Comparison of ENCODE assay signal across 20 mouse cellular contexts in the genomic region with DNA sequence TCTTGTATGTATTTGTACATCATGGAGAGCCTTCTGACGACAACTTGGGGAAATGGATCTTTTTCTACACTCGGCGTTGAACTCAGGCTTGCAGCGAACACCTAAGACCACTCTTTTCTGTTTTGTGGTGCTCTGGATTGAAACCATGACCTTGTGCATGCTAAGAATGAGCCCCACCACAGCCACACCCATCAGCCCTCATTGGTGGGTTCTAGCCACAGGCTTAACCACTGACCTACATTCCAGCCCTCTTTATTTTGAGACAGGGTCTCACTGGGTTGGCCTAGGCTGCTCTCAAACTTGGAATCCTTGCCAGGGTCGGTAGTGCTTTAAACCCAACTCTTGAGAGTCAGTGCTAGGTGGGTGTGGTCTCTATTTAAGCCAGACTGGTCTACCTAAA. TPM values are rescaled to one million over a fixed set of nuclear protein-coding genes. Genes with fewer than 3 reads are reported as not detected.
DNase-seq lines count a peak whose midpoint lies in the region; TF ChIP-seq lines count a peak whose summit lies in the region.
"Had no signal": no experiment of that assay in that cellular context is flagged by ENCODE, and none has a peak within 500 bp of the region (broad histone marks: within the 10 kb centered on the region; RNA-seq: fewer than 3 reads in every experiment).

No protein-coding gene starts in this region.

- no peaks in the 10 kb centered on the region for H3K79me2 ChIP-seq in heart, adult 2 months (replicated peaks; ENCODE audit: control insufficient read depth, insufficient read depth, low read length)

- H3K27me3 ChIP-seq in heart, adult 2 months (ENCODE audit: control insufficient read depth, insufficient read depth, low read length) = no peaks in the 10 kb centered on the region
- H3K27me3 ChIP-seq: CH12.LX; embryonic facial prominence, embryonic 12.5 days; forebrain, embryonic 13.5 days; forebrain, embryonic 15.5 days; Patski had no signal

- TF ChIP-seq CTCF in heart, adult 2 months (IDR thresholded peaks at IDR 0.05) = no peak

- no peaks in the 10 kb centered on the region for H3K36me3 ChIP-seq in heart, adult 2 months (ENCODE audit: control insufficient read depth, insufficient read depth, low read length)
- H3K36me3 ChIP-seq: forebrain, embryonic 15.5 days had no signal

- DNase-seq in thymus, postnatal 10 days (ENCODE audit: low spot score in 2 of 2) = peak; percentile 37 to 41
- peak; percentile 58 for DNase-seq in thymus, postnatal 14 days
- DNase-seq in thymus, postnatal 36 days = peak; percentile 22 to 49
- DNase-seq in B cell, adult 2 months = no peak
- DNase-seq in heart, adult 2 months = no peak
- DNase-seq in layer of hippocampus, postnatal 10 days (ENCODE audit: low spot score in 2 of 2) = no peak
- DNase-seq: adrenal gland, adult 8-10 months; adrenal gland, postnatal 14 days; adrenal gland, postnatal 36 days; cerebellum, adult 11-12 months; cerebellum, adult 2 months; cerebellum, adult 9-10 months; cerebellum, postnatal 10 days; cerebellum, postnatal 25 days had no signal

- no peaks in the 10 kb centered on the region for H3K4me1 ChIP-seq in heart, adult 2 months (ENCODE audit: control insufficient read depth, insufficient read depth, low read length)
- H3K4me1 ChIP-seq: embryonic facial prominence, embryonic 12.5 days; forebrain, embryonic 13.5 days; forebrain, embryonic 15.5 days had no signal

- 87% methylated on average over 5 of the region's 5 CpGs for WGBS in heart, adult 2 months

- no peak overlapping the region for H3K27ac ChIP-seq in heart, adult 2 months
- H3K27ac ChIP-seq: embryonic facial prominence, embryonic 10.5 days; embryonic facial prominence, embryonic 12.5 days; forebrain, embryonic 13.5 days; forebrain, embryonic 15.5 days had no signal

- H3K9ac ChIP-seq in heart, adult 2 months (ENCODE audit: low read depth, low read length) = no peak overlapping the region
- H3K9ac ChIP-seq: embryonic facial prominence, embryonic 12.5 days; forebrain, embryonic 13.5 days; forebrain, embryonic 15.5 days had no signal

- TF ChIP-seq POLR2A in heart, adult 2 months (IDR thresholded peaks at IDR 0.05; ENCODE audit: insufficient read depth, low read depth, low read length) = no peak

- H3K4me3 ChIP-seq in heart, adult 2 months = no peak overlapping the region
- H3K4me3 ChIP-seq: embryonic facial prominence, embryonic 10.5 days; embryonic facial prominence, embryonic 12.5 days; forebrain, embryonic 13.5 days; forebrain, embryonic 15.5 days had no signal

- intact Hi-C loops in heart, adult 2 months (cut with DNase I) = no loop called here

- TF ChIP-seq EP300 in heart, adult 2 months (IDR thresholded peaks at IDR 0.05; ENCODE audit: insufficient read depth, low read depth, low read length) = no peak

RNA-seq across cellular contexts. Expression of a gene that starts 13.7 kb away (rescaled TPM):
- 10 to 100 TPM; 20.9 to 26.1 TPM for total RNA-seq in heart, adult 2 months (2021)
- 35.6 and 57.0 TPM in 2 replicates for polyA plus RNA-seq in heart, adult 2 months (2012; rRNA removed)
- 1 to 10 TPM; 4.0 to 4.6 TPM for total RNA-seq in layer of hippocampus, postnatal 10 days (2021)

RNA-seq across cellular contexts. Expression of a gene that starts 20.8 kb away (rescaled TPM):
- 10 to 100 TPM; 55.5 to 56.2 TPM for total RNA-seq in heart, adult 2 months (2021)
- 94.2 and 101 TPM in 2 replicates for polyA plus RNA-seq in heart, adult 2 months (2012; rRNA removed)
- 100 to 1,000 TPM; 260 to 286 TPM for total RNA-seq in layer of hippocampus, postnatal 10 days (2021)

RNA-seq across cellular contexts. Expression of a gene that starts 21.6 kb away (rescaled TPM):
- 10 to 100 TPM; 49.5 to 52.8 TPM for total RNA-seq in heart, adult 2 months (2021)
- polyA plus RNA-seq in heart, adult 2 months (2012; rRNA removed) = 40.3 and 51.3 TPM in 2 replicates
- 10 to 100 TPM; 42.2 to 45.0 TPM for total RNA-seq in layer of hippocampus, postnatal 10 days (2021)

RNA-seq across cellular contexts. Expression of a gene that starts 47.8 kb away (rescaled TPM):
- total RNA-seq in heart, adult 2 months (2021) = 10 to 100 TPM; 15.3 to 19.9 TPM
- polyA plus RNA-seq in heart, adult 2 months (2012; rRNA removed) = 24.5 and 26.2 TPM in 2 replicates
- total RNA-seq in layer of hippocampus, postnatal 10 days (2021) = 1 to 10 TPM; 7.5 to 9.9 TPM

RNA-seq across cellular contexts. Expression of a gene that starts 56.7 kb away (rescaled TPM):
- total RNA-seq in heart, adult 2 months (2021) = 10 to 100 TPM; 69.7 to 75.3 TPM
- 122 and 123 TPM in 2 replicates for polyA plus RNA-seq in heart, adult 2 months (2012; rRNA removed)
- total RNA-seq in layer of hippocampus, postnatal 10 days (2021) = 100 to 1,000 TPM; 348 to 366 TPM

Comparison
In these comparisons a context has a peak if more than half of its experiments do, and no peak if none do; other contexts are left out.
1. DNase-seq: peak in thymus, postnatal 10 days (2 of 2), thymus, postnatal 14 days (single experiment) and thymus, postnatal 36 days (2 of 2); none in B cell, adult 2 months (0 of 2), heart, adult 2 months (0 of 2) and layer of hippocampus, postnatal 10 days (0 of 2).
2. RNA of a gene that starts 20.8 kb away (total RNA-seq): 260 to 286 TPM in layer of hippocampus, postnatal 10 days; 55.5 to 56.2 TPM in heart, adult 2 months; every median in the first group is over 4 times any median in the second.